Mouse (Mus musculus): ENCODE measurements around the gene Jade2. TPM values are rescaled to one million over a fixed set of nuclear protein-coding genes. Genes with fewer than 3 reads are reported as not detected.

The Jade2 gene
- total and polyA plus RNA-seq, 2 experiments from 2014 or later: 0.56 to 3.3 TPM

DNA sequence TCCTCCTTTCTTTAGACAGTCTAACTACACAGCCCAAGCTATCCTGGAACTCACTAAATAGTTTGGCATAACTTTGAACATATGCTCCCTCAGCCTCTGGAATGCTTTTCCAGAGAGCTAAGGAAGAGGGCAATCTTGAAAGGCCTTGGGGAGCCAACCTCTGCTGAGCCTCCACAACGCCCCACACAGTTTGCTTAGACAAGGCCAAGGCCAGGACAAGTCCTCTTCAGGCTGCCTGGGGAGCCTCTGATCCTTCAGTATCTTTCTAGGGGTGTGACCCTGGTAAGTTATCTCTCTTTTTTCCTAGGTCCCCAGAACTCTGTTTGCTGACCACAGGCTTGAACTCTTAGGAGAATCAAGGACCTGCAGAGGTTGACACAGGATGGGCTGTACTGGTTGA lies 26.6 kb upstream of the Jade2 start:
- Histone ChIP-seq H3K4me2 (ENCODE audit: low read depth) (no peak overlapping the region), H3K4me3 (ENCODE audit: low read depth, low read length) (no peak overlapping the region), H3K4me1 (ENCODE audit: insufficient read depth) (no peaks in the 10 kb centered on the region), H3K27ac (ENCODE audit: low read depth, low read length) (no peak overlapping the region), H3K27me3 (ENCODE audit: insufficient read depth, low read length) (no peaks in the 10 kb centered on the region), H3K36me3 (ENCODE audit: insufficient read depth) (no peaks in the 10 kb centered on the region), H3K9ac (no peak overlapping the region), H3K9me3 (ENCODE audit: low read length) (no peaks in the 10 kb centered on the region)
- no peak for DNase-seq
- TF ChIP-seq CTCF (IDR thresholded peaks at IDR 0.05; ENCODE audit: low read depth): no peak
- 53% methylated on average over 1 of the region's 1 CpGs for WGBS
- no peak for ATAC-seq

DNA sequence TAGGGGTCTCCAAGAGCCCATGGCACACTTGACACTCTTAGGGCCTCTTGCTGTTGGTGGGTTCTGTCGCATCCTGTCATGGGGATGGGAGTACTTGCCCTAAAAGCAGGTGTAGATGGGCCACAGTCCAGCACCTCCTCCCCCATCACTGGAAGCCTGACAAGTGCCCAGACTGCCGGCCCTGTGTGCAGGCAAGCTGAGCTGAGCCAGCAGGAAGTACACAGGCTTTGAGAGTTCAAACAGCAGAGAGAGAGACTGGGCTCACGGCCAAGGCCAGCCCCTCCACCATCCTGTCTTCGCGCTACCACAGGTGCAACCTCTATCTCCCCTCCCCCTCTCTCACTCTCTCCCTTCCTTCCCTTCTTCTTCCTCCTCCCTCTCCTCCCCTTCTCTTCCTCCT lies 26.2 kb upstream of the Jade2 start:
- H3K27me3 ChIP-seq (ENCODE audit: insufficient read depth, low read length): no peaks in the 10 kb centered on the region
- H3K9ac ChIP-seq: no peak overlapping the region
- H3K4me2 ChIP-seq (ENCODE audit: low read depth): no peak overlapping the region
- TF ChIP-seq CTCF (IDR thresholded peaks at IDR 0.05; ENCODE audit: low read depth): no peak
- DNase-seq: no peak
- no peak for ATAC-seq
- no peaks in the 10 kb centered on the region for H3K36me3 ChIP-seq (ENCODE audit: insufficient read depth)
- no peak overlapping the region for H3K4me3 ChIP-seq (ENCODE audit: low read depth, low read length)
- WGBS: 37% methylated on average over 5 of the region's 5 CpGs
- H3K27ac ChIP-seq (ENCODE audit: low read depth, low read length): no peak overlapping the region
- no peaks in the 10 kb centered on the region for H3K9me3 ChIP-seq (ENCODE audit: low read length)
- H3K4me1 ChIP-seq (ENCODE audit: insufficient read depth): no peaks in the 10 kb centered on the region

DNA sequence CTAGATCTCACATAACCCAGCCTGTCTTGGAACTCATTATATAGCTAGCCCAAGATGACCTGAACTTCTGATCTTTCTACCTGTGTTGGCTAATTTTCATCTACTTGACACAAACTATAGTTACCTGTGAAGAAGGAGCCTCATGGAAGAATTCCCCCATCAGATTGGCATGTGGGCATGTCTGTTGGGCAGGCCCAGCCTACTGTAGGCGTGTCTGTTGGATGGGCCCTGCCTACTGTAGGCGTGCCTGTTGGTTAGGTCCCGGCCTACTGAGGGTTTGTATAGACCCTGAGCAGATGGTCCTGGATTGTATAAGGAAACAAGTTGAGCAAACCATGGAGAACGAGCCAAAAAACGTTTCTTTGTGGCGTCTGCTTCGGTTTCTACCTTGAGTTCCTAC lies 24.3 kb upstream of the Jade2 start:
- ATAC-seq (no peak), DNase-seq (no peak)
- 85% methylated on average over 7 of the region's 7 CpGs for WGBS
- no peak overlapping the region for H3K4me2 ChIP-seq (ENCODE audit: low read depth)
- H3K36me3 ChIP-seq (ENCODE audit: insufficient read depth): no peaks in the 10 kb centered on the region
- no peaks in the 10 kb centered on the region for H3K9me3 ChIP-seq (ENCODE audit: low read length)
- TF ChIP-seq CTCF (IDR thresholded peaks at IDR 0.05; ENCODE audit: low read depth): no peak
- no peak overlapping the region for H3K27ac ChIP-seq (ENCODE audit: low read depth, low read length)
- no peaks in the 10 kb centered on the region for H3K4me1 ChIP-seq (ENCODE audit: insufficient read depth)
- no peak overlapping the region for H3K4me3 ChIP-seq (ENCODE audit: low read depth, low read length)
- no peaks in the 10 kb centered on the region for H3K27me3 ChIP-seq (ENCODE audit: insufficient read depth, low read length)
- H3K9ac ChIP-seq: no peak overlapping the region

DNA sequence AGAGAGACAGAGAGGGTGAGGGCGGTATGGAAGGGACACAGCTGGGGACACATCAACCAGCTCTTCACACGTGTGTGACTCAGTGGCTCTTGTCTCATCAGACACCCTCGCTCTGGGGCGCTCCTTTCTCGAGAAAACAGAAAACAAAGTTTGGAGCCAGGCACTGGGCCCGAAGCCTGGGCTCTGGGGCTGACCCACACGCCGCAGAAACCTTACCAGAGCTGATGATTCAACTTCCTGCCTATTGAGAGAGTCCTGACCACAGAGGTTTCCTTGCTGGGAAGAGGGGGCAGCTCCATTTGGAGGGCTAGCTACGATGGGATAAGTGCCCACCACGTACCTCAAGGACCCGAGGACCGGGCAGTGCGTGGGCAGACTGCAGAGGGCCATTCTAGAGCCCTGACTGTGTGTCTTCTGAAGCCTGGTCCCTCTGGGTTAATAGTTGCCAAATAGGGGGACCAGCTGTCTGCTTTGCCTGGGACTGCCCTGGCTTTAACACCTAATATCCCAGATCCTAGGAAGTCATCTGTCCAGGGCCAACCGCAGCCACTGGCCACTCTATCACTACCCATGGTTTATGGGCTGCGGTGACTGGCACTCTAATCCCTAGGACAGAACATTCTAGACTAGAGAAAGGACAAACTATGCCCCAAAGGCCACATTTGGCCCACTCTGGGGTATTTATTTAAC lies 23.7 kb upstream of the Jade2 start:
- H3K9me3 ChIP-seq (ENCODE audit: low read length): no peaks in the 10 kb centered on the region
- H3K4me1 ChIP-seq (ENCODE audit: insufficient read depth): no peaks in the 10 kb centered on the region
- no peak for TF ChIP-seq CTCF (IDR thresholded peaks at IDR 0.05; ENCODE audit: low read depth)
- no peaks in the 10 kb centered on the region for H3K36me3 ChIP-seq (ENCODE audit: insufficient read depth)
- H3K4me2 ChIP-seq (ENCODE audit: low read depth): no peak overlapping the region
- WGBS: 90% methylated on average over 15 of the region's 15 CpGs
- DNase-seq (no peak), ATAC-seq (no peak)
- no peak overlapping the region for H3K27ac ChIP-seq (ENCODE audit: low read depth, low read length)
- H3K9ac ChIP-seq: no peak overlapping the region
- H3K4me3 ChIP-seq (ENCODE audit: low read depth, low read length): no peak overlapping the region
- no peaks in the 10 kb centered on the region for H3K27me3 ChIP-seq (ENCODE audit: insufficient read depth, low read length)

DNA sequence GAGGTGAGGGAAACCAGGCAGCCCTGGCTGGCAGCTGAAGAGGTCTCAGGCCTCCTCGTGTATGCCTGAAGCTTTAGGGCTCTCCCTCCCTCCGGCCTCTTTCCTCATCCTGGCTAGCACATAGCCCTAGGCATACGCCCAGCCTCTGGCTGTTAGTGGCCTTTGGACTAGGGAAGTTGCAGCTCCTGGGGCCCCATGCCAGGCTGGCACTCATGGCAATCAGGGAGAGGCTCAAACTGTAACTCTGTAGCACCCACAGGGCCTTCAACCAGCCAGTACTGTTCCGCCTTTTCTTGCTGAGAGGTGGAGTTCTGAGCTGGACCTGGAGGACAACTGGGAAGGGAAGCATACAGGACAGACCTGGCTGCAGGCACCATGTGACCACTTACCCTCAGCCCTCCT lies 19.5 kb upstream of the Jade2 start:
- DNase-seq: no peak
- Histone ChIP-seq H3K9me3 (ENCODE audit: low read length) (no peaks in the 10 kb centered on the region), H3K27ac (ENCODE audit: low read depth, low read length) (no peak overlapping the region), H3K4me2 (ENCODE audit: low read depth) (no peak overlapping the region), H3K27me3 (ENCODE audit: insufficient read depth, low read length) (no peaks in the 10 kb centered on the region), H3K36me3 (ENCODE audit: insufficient read depth) (no peaks in the 10 kb centered on the region), H3K9ac (no peak overlapping the region), H3K4me3 (ENCODE audit: low read depth, low read length) (no peak overlapping the region), H3K4me1 (ENCODE audit: insufficient read depth) (no peaks in the 10 kb centered on the region)
- no peak for ATAC-seq
- no peak for TF ChIP-seq CTCF (IDR thresholded peaks at IDR 0.05; ENCODE audit: low read depth)
- WGBS: 81% methylated on average over 4 of the region's 4 CpGs

DNA sequence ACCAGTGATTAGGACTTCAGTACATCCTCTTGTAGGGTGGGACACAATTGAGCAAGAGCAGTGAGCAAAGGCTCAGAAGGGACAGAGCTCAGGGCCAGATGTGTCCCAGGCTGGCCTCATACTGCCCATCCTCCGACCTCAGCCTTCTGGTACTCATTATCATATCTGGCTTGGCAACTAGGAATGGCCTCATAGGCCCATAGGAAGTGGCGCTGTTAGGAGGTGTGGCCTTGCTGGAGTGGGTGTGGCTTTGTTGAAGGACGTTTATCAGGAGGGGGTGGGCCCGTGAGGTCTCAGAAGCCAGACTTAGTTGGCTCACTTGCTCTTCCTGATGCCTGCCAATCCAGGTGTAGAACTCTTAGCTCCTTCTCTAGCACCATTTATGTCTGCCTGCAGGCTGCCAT lies 18.3 kb upstream of the Jade2 start:
- ATAC-seq: no peak
- H3K4me1 ChIP-seq (ENCODE audit: insufficient read depth): no peaks in the 10 kb centered on the region

DNA sequence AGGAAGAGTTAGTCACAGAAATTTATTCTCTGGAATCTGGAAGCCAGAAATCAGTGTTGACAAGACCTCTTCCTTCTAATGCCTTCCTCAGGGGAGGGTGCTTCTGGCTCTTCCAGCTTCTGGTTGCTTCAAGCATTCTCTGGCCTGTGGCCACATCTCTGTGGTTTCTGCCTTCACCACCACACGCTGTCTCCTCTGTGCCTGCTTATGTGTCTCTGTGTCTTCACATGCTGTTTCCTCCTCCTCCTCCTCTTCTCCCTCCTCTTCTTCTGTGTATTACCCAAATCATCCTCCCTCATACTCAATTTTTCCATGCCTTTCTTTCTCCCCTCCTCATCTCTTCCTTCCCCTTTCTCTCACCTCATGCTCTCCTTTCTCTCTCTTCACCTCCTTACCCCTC lies 17.6 kb upstream of the Jade2 start:
- TF ChIP-seq CTCF (IDR thresholded peaks at IDR 0.05; ENCODE audit: low read depth): no peak
- 79% methylated on average over 1 of the region's 1 CpGs for WGBS

More for the DNA sequence above, 18.3 kb upstream of the Jade2 start:
- 17% methylated on average over 4 of the region's 4 CpGs for WGBS
- TF ChIP-seq CTCF (IDR thresholded peaks at IDR 0.05; ENCODE audit: low read depth): no peak
- Histone ChIP-seq H3K36me3 (ENCODE audit: insufficient read depth) (no peaks in the 10 kb centered on the region), H3K27ac (ENCODE audit: low read depth, low read length) (no peak overlapping the region), H3K9me3 (ENCODE audit: low read length) (no peaks in the 10 kb centered on the region), H3K27me3 (ENCODE audit: insufficient read depth, low read length) (no peaks in the 10 kb centered on the region), H3K9ac (no peak overlapping the region), H3K4me2 (ENCODE audit: low read depth) (no peak overlapping the region), H3K4me3 (ENCODE audit: low read depth, low read length) (no peak overlapping the region)
- no peak for DNase-seq

More for the DNA sequence above, 17.6 kb upstream of the Jade2 start:
- Histone ChIP-seq H3K27me3 (ENCODE audit: insufficient read depth, low read length) (no peaks in the 10 kb centered on the region), H3K4me3 (ENCODE audit: low read depth, low read length) (no peak overlapping the region), H3K4me1 (ENCODE audit: insufficient read depth) (no peaks in the 10 kb centered on the region), H3K4me2 (ENCODE audit: low read depth) (no peak overlapping the region), H3K36me3 (ENCODE audit: insufficient read depth) (no peaks in the 10 kb centered on the region), H3K9me3 (ENCODE audit: low read length) (no peaks in the 10 kb centered on the region), H3K9ac (no peak overlapping the region), H3K27ac (ENCODE audit: low read depth, low read length) (no peak overlapping the region)
- no peak for ATAC-seq
- no peak for DNase-seq

Data from forebrain, postnatal 0 days (tissue).